Mouse (Mus musculus) right cerebral cortex, postnatal 25 days (tissue): ENCODE data around the gene Dhx32.

ENCODE experiments used
- DNase-seq: peaks from one replicate; pipeline ENCODE4 v3.0.0; 2022

Gene Dhx32

GRCm38 (mm10) chr7:133768517-133768916 is 14.0 kb downstream of the Dhx32 start:
- no peak for DNase-seq

GRCm38 (mm10) chr7:133768027-133768426 is 14.5 kb downstream of the Dhx32 start:
- DNase-seq, result no peak

- peak; percentile 58 for DNase-seq
Observed at GRCm38 (mm10) chr7:133765849-133766243, 16.7 kb downstream of the Dhx32 start.

GRCm38 (mm10) chr7:133765240-133765848 is 17.2 kb downstream of the Dhx32 start:
- no peak for DNase-seq

- DNase-seq, result no peak
Observed at GRCm38 (mm10) chr7:133764425-133764824, 18.1 kb downstream of the Dhx32 start.

- no peak for DNase-seq
Observed at GRCm38 (mm10) chr7:133762696-133763095, 19.8 kb downstream of the Dhx32 start.

GRCm38 (mm10) chr7:133759611-133760353 is 22.7 kb downstream of the Dhx32 start:
- no peak for DNase-seq

- no peak for DNase-seq
Observed at GRCm38 (mm10) chr7:133758716-133759115, 23.8 kb downstream of the Dhx32 start.

GRCm38 (mm10) chr7:133757961-133758455 is 24.5 kb downstream of the Dhx32 start:
- DNase-seq, result no peak

GRCm38 (mm10) chr7:133751163-133751562 is 31.4 kb downstream of the Dhx32 start:
- DNase-seq, result no peak

- DNase-seq, result no peak
Observed at GRCm38 (mm10) chr7:133750666-133751065, 31.9 kb downstream of the Dhx32 start.

- no peak for DNase-seq
Observed at GRCm38 (mm10) chr7:133748753-133749152, 33.8 kb downstream of the Dhx32 start.

GRCm38 (mm10) chr7:133747372-133747771 is 35.2 kb downstream of the Dhx32 start:
- no peak for DNase-seq

GRCm38 (mm10) chr7:133744701-133745100 is 37.8 kb downstream of the Dhx32 start:
- no peak for DNase-seq

- DNase-seq, result no peak
Observed at GRCm38 (mm10) chr7:133744209-133744608, 38.3 kb downstream of the Dhx32 start.

- no peak for DNase-seq
Observed at GRCm38 (mm10) chr7:133743611-133744010, 38.9 kb downstream of the Dhx32 start.

GRCm38 (mm10) chr7:133742530-133743325 is 39.8 kb downstream of the Dhx32 start:
- DNase-seq, result no peak

- no peak for DNase-seq
Observed at GRCm38 (mm10) chr7:133740558-133740957, 42.0 kb downstream of the Dhx32 start.

GRCm38 (mm10) chr7:133731971-133732645 is 50.4 kb downstream of the Dhx32 start:
- DNase-seq, result no peak

GRCm38 (mm10) chr7:133730324-133731191 is 52.0 kb downstream of the Dhx32 start:
- no peak for DNase-seq

- DNase-seq, result no peak
Observed at GRCm38 (mm10) chr7:133729351-133729750, 53.2 kb downstream of the Dhx32 start.

- DNase-seq, result no peak
Observed at GRCm38 (mm10) chr7:133727027-133727426, 55.5 kb downstream of the Dhx32 start.
